Mouse (Mus musculus) liver, adult 2 months (tissue): ENCODE measurements around the gene Opn1mw.

Experiments
- CTCF ChIP-seq: fragments of 200-500 bp; IDR thresholded peaks from 2 replicates; pipeline ENCODE4 v1.5.1; 2011; ENCODE audit warnings: low read depth, low read length, control low read depth
- POLR2A ChIP-seq: fragments of 200-500 bp; IDR thresholded peaks from 2 replicates; pipeline ENCODE4 v1.6.1; 2011; ENCODE audit warnings: low read length, control low read depth; ENCODE audit not compliant: insufficient read depth; ENCODE audit errors: extremely low read depth

DNA sequence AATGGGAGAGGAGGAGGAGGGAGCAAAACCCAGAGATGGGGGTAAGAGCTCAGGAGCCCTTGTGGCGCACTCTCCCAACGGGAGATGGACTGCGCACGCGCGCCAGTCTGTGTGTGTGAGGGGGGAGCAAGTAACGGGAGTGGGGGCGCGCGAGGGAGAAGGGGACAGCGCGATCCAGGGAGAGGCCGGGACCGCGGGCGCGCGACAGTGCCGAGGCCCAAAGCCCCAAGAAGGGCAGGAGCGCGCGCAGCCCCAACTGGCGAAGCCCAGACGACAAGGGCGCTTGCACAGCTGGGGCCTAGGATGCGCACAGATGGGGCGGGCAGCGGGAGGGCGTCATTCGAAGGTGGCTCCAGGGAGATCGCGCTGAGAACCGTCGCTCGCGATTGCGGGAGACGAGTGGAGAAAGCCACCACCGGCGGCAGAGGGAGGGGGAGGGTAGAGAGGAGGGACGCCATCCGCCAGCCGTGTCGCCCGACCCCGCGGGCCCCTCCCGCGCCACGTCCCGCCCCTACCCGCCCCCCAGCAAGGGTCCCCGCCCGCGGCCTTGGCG is 42.2 kb upstream of the Opn1mw start:
- no peak for TF ChIP-seq CTCF
- TF ChIP-seq POLR2A, result no peak
